Mouse (Mus musculus): ENCODE results near the gene Hist2h2bb. TPM values are rescaled to one million over a fixed set of nuclear protein-coding genes. Genes with fewer than 3 reads are reported as not detected.

The Hist2h2bb gene
- total RNA-seq (2021) = 10 to 100 TPM; 51.8 to 59.2 TPM

- peak; percentile 90 for DNase-seq
- intact Hi-C loops (cut with DNase I) = no loop called here
Measured at GRCm38 (mm10) chr3:96269511-96270474, at the start of gene Hist2h2bb. Hist2h2bb (plus strand) TSS chr3:96269752.

- intact Hi-C loops (cut with DNase I) = loop anchor here (2.0 kb wide), 2 partner anchors 17 to 43 kb away; partner anchors contain the start of gene Hist2h4
- DNase-seq = peak; percentile 42 to 87
Measured at GRCm38 (mm10) chr3:96220131-96220764, 49.3 kb upstream of the Hist2h2bb start.

GRCm38 (mm10) chr3:96220765-96221639, 48.5 kb upstream of the Hist2h2bb start, which contains the start of the genes Hist2h2ac and Hist2h2be:
Hist2h2ac (minus strand) TSS chr3:96220880.
Hist2h2be (plus strand) TSS chr3:96221119.
- peak; percentile 83 to 85 for DNase-seq
- intact Hi-C loops (cut with DNase I) = loop anchor here (2.0 kb wide), 2 partner anchors 16 to 42 kb away; partner anchors contain the start of gene Hist2h4

- peak in 1 of 2 experiments; percentile 33 for DNase-seq
- intact Hi-C loops (cut with DNase I) = loop anchor here (2.0 kb wide), 2 partner anchors 15 to 41 kb away; partner anchors contain the start of gene Hist2h4
Measured at GRCm38 (mm10) chr3:96221640-96222038, 47.9 kb upstream of the Hist2h2bb start.

- intact Hi-C loops (cut with DNase I) = no loop called here
- DNase-seq = no peak
Measured at GRCm38 (mm10) chr3:96222774-96223173, 46.8 kb upstream of the Hist2h2bb start.

- DNase-seq = no peak
- intact Hi-C loops (cut with DNase I) = no loop called here
Measured at GRCm38 (mm10) chr3:96225421-96225820, 44.1 kb upstream of the Hist2h2bb start.

- DNase-seq = peak in 1 of 2 experiments; percentile 18
- intact Hi-C loops (cut with DNase I) = no loop called here
Measured at GRCm38 (mm10) chr3:96226695-96227648, 42.6 kb upstream of the Hist2h2bb start.

GRCm38 (mm10) chr3:96228828-96229227, 40.7 kb upstream of the Hist2h2bb start:
- no peak for DNase-seq
- intact Hi-C loops (cut with DNase I) = no loop called here

GRCm38 (mm10) chr3:96230404-96230803, 39.1 kb upstream of the Hist2h2bb start:
- DNase-seq = no peak
- intact Hi-C loops (cut with DNase I) = no loop called here

GRCm38 (mm10) chr3:96230910-96231757, 38.4 kb upstream of the Hist2h2bb start:
- no peak for DNase-seq
- intact Hi-C loops (cut with DNase I) = no loop called here

- DNase-seq = no peak
- intact Hi-C loops (cut with DNase I) = no loop called here
Measured at GRCm38 (mm10) chr3:96231758-96232120, 37.8 kb upstream of the Hist2h2bb start.

- no peak for DNase-seq
- intact Hi-C loops (cut with DNase I) = no loop called here
Measured at GRCm38 (mm10) chr3:96234914-96235313, 34.6 kb upstream of the Hist2h2bb start.

- intact Hi-C loops (cut with DNase I) = loop anchor here (2.0 kb wide), 1 partner anchor 15 kb away; the partner anchor contains the start of genes Hist2h2ac and Hist2h2be
- DNase-seq = no peak
Measured at GRCm38 (mm10) chr3:96235836-96236235, 33.7 kb upstream of the Hist2h2bb start.

- intact Hi-C loops (cut with DNase I) = loop anchor here (2.0 kb wide), 1 partner anchor 16 kb away; the partner anchor contains the start of genes Hist2h2ac and Hist2h2be
- no peak for DNase-seq
Measured at GRCm38 (mm10) chr3:96236834-96237334, 32.7 kb upstream of the Hist2h2bb start.

GRCm38 (mm10) chr3:96237335-96237903, 32.1 kb upstream of the Hist2h2bb start:
- intact Hi-C loops (cut with DNase I) = loop anchor here (2.0 kb wide), 1 partner anchor 17 kb away; the partner anchor contains the start of genes Hist2h2ac and Hist2h2be
- no peak for DNase-seq

- intact Hi-C loops (cut with DNase I) = loop anchor here (2.0 kb wide), 1 partner anchor 17 kb away; the partner anchor contains the start of genes Hist2h2ac and Hist2h2be
Measured at GRCm38 (mm10) chr3:96237904-96238511, 31.5 kb upstream of the Hist2h2bb start.

More at GRCm38 (mm10) chr3:96237904-96238511, 31.5 kb upstream of the Hist2h2bb start:
- no peak for DNase-seq

All from heart, postnatal 36 days (tissue).